Mouse (Mus musculus): ENCODE measurements around the gene Ankrd6. TPM values are rescaled to one million over a fixed set of nuclear protein-coding genes. Genes with fewer than 3 reads are reported as not detected.

The Ankrd6 gene
- total RNA-seq (2023), result 4.8 TPM

DNA sequence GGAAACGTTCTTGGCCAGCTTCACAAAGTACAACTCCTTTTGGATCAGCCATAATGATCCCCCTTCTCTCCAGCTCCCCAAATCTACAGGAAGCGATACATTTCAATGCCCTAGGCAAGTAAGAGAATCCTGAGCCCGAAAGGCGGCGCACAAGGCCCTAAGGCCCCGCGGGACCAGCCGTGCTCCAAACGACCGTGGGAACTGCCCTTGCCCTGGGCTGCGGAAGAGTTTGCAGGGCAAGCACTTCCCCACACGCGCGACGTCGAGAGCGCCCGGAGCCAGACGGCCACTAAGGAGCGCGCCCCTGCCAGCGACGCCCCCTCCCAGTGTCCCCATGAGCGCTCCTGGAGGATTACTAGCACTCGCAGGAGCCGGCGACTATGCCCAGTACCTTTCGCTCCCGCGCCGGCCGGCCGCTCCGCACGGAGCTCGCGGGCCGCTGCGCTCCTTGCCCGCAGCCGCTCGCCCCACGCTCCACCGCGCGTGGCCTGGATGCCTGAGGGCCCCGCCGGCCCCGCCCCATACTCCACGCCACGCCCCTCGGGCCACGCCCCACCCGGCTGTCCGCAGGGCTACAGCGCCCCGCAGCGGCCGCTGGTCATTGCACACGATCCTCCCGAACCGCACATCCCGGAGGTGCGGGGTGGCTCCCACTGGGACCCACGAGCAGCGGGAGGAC, at the start of gene Ankrd6:
Gene Ankrd6 (minus strand): TSS at position 486 of the 679 bp plus-strand sequence.

DNA sequence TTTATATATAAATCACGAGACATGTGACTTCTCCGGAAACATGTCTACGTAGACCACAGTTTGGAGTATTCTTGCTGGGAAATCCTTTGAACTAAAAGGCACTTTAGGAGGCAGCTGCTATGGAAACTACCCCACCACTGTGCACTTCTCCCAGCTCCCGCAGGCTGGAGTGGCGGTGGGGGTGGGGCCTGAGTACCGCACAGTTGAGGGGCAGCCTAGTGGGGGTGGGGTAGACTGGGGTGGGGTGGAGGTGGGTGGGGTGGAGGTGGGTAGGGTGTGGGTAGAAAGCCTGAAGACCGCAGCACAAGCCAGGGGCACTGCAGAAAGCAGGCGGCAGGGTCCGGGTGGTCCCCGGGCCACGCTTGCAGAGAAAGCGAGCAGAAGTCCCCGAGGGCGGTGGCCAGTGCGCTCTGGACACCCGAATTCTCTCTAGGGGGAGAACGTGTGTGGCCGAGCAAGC, 32.1 kb upstream of the Ankrd6 start, which contains the start of gene Rragd:
Gene Rragd (plus strand): TSS at position 322 of the 460 bp plus-strand sequence.

DNA sequence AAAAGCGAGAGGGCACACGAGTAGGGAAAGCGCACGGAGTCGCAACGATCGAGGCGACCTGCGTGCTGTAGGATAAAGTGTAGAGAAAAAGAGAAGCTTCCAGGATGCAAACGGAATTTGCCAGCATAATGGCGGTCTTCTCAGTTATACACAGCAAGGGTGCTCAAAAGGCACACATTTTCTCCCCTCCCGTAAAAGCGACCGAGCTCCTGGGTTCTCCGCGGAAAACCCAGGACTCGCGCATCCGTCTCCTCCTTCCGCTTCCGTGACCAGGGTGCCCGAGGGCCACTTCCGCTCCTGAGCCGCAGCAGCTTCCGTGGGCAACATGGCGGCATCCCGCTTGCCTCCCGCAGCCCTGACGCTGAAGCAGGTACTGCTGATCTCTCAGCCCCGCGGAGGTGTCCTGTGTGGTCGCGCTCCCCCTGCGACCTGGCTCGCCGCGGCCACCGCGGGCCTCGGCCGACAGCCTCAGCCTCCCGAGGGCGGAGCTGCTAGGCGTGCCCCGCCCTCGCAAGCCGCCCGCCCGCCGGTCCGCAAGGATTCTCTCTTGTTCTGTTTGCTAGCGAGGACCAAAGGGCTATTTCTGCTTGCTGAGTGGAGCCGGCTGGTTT, 150.6 kb downstream of the Ankrd6 start, which contains the start of gene Lyrm2:
Gene Lyrm2 (plus strand): TSS at position 288 of the 611 bp plus-strand sequence.

Other genes starting within 250 kb of the Ankrd6 start
- 35.3 TPM for gene Lyrm2, start 150.6 kb downstream of the Ankrd6 start, total RNA-seq (2023)
- 4.0 TPM for gene Rragd, start 32.2 kb upstream of the Ankrd6 start, total RNA-seq (2023)
- gene Ube2j1, start 80.6 kb upstream of the Ankrd6 start, total RNA-seq (2023), result 97.7 TPM
- 6.2 TPM for gene Gabrr2, start 112.2 kb upstream of the Ankrd6 start, total RNA-seq (2023)
- gene Gabrr1, start 181.7 kb upstream of the Ankrd6 start, total RNA-seq (2023), result not detected
- not detected for gene Pm20d2, start 238.9 kb upstream of the Ankrd6 start, total RNA-seq (2023)